In the genomic region with DNA sequence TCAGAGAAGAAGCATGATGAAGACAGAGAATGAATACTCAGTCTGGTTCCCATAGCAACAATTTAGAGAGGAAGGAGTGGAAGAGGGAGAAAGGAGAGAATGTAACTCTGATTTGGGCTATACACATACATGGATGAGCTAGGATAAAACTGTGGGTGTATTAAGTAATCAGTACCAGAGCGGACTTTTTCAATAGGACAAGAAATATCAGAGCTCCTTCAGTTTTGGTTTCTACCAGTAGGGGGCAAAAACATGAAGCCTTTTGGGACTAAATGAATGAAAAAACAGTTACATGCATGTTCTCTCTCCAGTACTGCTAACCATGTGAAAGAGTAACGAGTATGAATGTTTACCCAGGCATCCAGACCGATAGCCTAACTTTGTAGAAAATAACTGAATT, we compare ENCODE assay signal across 12 mouse cellular contexts.
A peak's percentile ranks its signal among the peaks of the same experiment; 100 is the strongest.
DNase-seq lines count a peak whose midpoint lies in the region; ATAC-seq and TF ChIP-seq lines count a peak whose summit lies in the region.
"Had no signal": no experiment of that assay in that cellular context is flagged by ENCODE, and none has a peak within 500 bp of the region (broad histone marks: within the 10 kb centered on the region; RNA-seq: fewer than 3 reads in every experiment).

No protein-coding gene starts in this region.

- no peak overlapping the region for H3K4me2 ChIP-seq in lung, embryonic 14.5 days
- no peak overlapping the region for H3K4me2 ChIP-seq in midbrain, embryonic 16.5 days (ENCODE audit: low read length)
- H3K4me2 ChIP-seq: limb, embryonic 13.5 days had no signal

- no peaks in the 10 kb centered on the region for H3K36me3 ChIP-seq in lung, embryonic 14.5 days (ENCODE audit: insufficient read depth)
- no peaks in the 10 kb centered on the region for H3K36me3 ChIP-seq in midbrain, embryonic 16.5 days (ENCODE audit: control insufficient read depth, insufficient read depth, low read length)
- H3K36me3 ChIP-seq: G1E; limb, embryonic 13.5 days had no signal

- TF ChIP-seq CTCF in lung, embryonic 14.5 days (IDR thresholded peaks at IDR 0.05; ENCODE audit: low read depth) = peak; percentile 39; the same call in 1 of the 2 replicates

- no peak overlapping the region for H3K9ac ChIP-seq in lung, embryonic 14.5 days
- H3K9ac ChIP-seq in midbrain, embryonic 16.5 days (ENCODE audit: low read depth, low read length) = no peak overlapping the region
- H3K9ac ChIP-seq: limb, embryonic 13.5 days had no signal

- 62% methylated on average over 3 of the region's 3 CpGs for WGBS in lung, embryonic 14.5 days
- 73% methylated on average over 3 of the region's 3 CpGs for WGBS in midbrain, embryonic 16.5 days

- peak; percentile 78 for ATAC-seq in frontal cortex, adult (ENCODE audit: low TSS enrichment)
- no peak for ATAC-seq in lung, embryonic 14.5 days (ENCODE audit: insufficient read depth)
- ATAC-seq in midbrain, embryonic 16.5 days = no peak

- H3K9me3 ChIP-seq in lung, embryonic 14.5 days (ENCODE audit: low read depth, low read length) = no peaks in the 10 kb centered on the region
- H3K9me3 ChIP-seq in midbrain, embryonic 16.5 days (replicated peaks; ENCODE audit: control insufficient read depth, low read length, poor library complexity, severe bottlenecking) = no peaks in the 10 kb centered on the region
- H3K9me3 ChIP-seq: G1E; limb, embryonic 13.5 days had no signal

- no peak overlapping the region for H3K27ac ChIP-seq in lung, embryonic 14.5 days (ENCODE audit: low read depth)
- 0 out of 2 replicates have a peak overlapping the region, but pooled peaks have one; percentile 42 for H3K27ac ChIP-seq in midbrain, embryonic 16.5 days (ENCODE audit: low read length)
- H3K27ac ChIP-seq: limb, embryonic 13.5 days had no signal

- H3K4me3 ChIP-seq in lung, embryonic 14.5 days (ENCODE audit: low read depth, low read length) = no peak overlapping the region
- H3K4me3 ChIP-seq in midbrain, embryonic 16.5 days (ENCODE audit: low read depth, low read length) = no peak overlapping the region
- H3K4me3 ChIP-seq: limb, embryonic 13.5 days had no signal

- no peaks in the 10 kb centered on the region for H3K27me3 ChIP-seq in lung, embryonic 14.5 days (ENCODE audit: insufficient read depth, low read length)
- no peaks in the 10 kb centered on the region for H3K27me3 ChIP-seq in midbrain, embryonic 16.5 days (ENCODE audit: control insufficient read depth, insufficient read depth, low read depth, low read length)
- H3K27me3 ChIP-seq: limb, embryonic 13.5 days had no signal

- DNase-seq in frontal cortex, postnatal 10 days (ENCODE audit: low spot score in 2 of 2) = no peak
- peak; percentile 56 for DNase-seq in lung, embryonic 14.5 days
- no peak for DNase-seq in lung, postnatal 36 days
- DNase-seq in R1 (ENCODE audit: low read depth, low spot score) = peak; percentile 16
- no peak for DNase-seq in lung, postnatal 4 days
- DNase-seq in gastrocnemius, postnatal 25 days = no peak
- DNase-seq: adrenal gland, postnatal 25 days; thymus, postnatal 25 days had no signal

- H3K4me1 ChIP-seq in lung, embryonic 14.5 days (ENCODE audit: insufficient read depth) = no peaks in the 10 kb centered on the region
- H3K4me1 ChIP-seq in midbrain, embryonic 16.5 days (ENCODE audit: control insufficient read depth, insufficient read depth, low read length) = peaks cover 6% of the 10 kb centered on the region
- H3K4me1 ChIP-seq: limb, embryonic 13.5 days had no signal

Comparison
In these comparisons a context has a peak if more than half of its experiments do, and no peak if none do; other contexts are left out.
1. DNase-seq: peak in lung, embryonic 14.5 days (single experiment) and R1 (single experiment); none in frontal cortex, postnatal 10 days (0 of 2), lung, postnatal 36 days (single experiment), lung, postnatal 4 days (0 of 2) and gastrocnemius, postnatal 25 days (single experiment).